Mouse (Mus musculus): ENCODE results near the gene Hfe2.

Gene Hfe2

DNA sequence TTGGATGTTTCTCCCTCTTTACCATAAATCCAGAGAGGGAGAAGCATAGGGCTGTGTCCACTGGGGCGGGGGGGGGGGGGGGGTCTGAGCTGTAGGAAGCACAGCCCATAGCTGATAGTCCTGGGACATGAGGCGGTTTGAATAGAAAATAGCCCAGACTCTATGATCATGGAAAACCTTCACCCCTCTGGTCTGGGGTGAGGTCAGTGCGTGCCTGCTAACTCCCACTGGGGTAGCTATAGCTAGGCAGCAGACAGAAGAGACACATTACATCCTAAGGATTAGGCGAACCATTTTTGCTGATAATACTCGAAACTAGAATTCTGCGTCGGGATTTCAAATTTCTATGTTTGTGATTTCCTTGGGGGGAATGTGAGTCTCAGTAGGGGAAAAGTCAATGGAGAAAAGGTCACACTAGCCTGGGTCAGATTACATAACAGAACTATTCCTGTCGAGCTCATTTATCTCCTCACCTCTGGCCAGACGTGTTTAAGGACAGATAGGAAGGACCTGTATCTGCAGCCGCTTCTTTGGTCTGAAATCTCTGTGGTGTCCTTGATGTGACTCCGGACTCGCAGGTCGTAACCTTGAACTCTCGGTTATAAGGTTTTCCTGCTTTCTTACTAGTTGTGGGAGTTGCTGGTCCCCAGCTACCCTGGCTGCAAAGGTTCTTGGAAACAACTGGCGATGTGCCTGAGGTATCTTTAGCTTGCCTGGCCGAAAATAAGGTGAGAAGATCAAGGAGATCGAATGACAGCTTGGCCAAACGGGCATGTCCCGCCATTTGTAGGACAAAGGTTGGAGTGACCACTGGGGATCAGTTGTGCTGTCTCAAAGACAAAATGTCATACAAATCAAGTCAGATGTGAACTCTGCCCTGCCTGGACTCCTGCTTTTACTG lies 48.9 kb downstream of the Hfe2 start:
- DNase-seq (ENCODE audit: low read depth, low spot score) = no peak

DNA sequence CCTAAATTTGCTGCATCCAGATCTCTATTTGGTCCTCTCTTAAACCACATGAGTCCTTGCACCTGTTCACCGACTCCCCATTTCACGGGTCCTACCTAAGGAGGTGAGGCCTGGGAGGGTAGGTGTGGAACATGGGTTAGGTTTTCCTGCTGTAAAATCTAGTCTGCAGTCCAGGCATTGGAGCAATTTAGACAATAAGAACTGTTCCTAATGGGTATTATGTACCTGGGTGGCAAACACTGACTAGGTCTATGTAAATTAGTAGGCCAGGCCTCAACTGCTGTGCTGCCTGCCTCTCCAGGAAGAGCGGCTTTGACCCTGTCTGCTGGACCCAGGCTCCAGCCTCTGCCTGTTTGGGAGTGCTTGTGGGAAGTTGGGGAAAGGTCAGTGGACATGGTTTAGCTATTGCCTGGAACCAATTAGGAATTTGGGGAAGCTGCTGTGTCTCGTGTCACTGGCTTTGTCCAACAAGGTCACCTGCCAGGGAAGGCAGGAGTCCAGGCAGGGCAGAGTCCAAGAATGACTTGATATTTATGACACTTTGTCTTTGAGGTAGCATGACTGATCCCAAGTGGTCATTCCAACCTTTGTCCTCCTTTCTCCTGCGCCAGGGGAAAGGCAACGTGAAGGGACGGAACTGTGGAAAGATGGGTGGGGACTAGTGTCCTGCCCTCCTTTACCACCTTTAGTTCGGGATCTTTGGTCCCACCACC lies 50.5 kb downstream of the Hfe2 start:
- DNase-seq (ENCODE audit: low read depth, low spot score) = no peak

DNA sequence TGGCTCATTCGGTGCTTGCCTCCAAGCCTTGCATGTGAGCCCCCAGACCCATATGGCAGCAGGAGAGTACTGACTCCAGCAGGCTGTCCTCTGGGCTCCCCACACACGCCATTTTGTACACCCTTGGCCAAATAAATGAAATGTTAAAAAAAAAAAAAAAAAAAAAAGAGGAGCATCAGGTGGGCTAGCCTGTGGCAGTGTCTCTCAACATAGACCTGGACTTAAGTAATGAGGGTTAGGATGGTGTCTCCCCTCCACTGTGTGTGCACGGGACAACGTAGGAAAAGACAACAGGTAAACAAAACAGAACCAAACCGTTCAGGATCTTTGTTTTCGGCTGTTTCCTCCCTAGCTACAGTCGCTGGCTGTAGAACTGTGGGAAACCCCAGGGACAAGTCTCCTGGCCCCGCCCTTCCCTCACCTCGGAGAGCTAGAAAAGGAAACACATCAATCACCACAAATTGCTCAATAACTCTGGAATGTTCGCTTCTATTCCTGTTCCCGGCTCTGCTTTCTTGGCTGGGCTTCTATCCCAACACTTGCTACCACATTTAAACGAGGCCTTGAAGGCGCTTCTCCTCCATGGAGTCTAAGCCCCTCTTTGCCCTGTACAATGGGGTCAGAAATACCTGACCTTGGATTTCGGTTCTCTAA lies 51.2 kb downstream of the Hfe2 start:
- peak; percentile 83 for DNase-seq (ENCODE audit: low read depth, low spot score)

DNA sequence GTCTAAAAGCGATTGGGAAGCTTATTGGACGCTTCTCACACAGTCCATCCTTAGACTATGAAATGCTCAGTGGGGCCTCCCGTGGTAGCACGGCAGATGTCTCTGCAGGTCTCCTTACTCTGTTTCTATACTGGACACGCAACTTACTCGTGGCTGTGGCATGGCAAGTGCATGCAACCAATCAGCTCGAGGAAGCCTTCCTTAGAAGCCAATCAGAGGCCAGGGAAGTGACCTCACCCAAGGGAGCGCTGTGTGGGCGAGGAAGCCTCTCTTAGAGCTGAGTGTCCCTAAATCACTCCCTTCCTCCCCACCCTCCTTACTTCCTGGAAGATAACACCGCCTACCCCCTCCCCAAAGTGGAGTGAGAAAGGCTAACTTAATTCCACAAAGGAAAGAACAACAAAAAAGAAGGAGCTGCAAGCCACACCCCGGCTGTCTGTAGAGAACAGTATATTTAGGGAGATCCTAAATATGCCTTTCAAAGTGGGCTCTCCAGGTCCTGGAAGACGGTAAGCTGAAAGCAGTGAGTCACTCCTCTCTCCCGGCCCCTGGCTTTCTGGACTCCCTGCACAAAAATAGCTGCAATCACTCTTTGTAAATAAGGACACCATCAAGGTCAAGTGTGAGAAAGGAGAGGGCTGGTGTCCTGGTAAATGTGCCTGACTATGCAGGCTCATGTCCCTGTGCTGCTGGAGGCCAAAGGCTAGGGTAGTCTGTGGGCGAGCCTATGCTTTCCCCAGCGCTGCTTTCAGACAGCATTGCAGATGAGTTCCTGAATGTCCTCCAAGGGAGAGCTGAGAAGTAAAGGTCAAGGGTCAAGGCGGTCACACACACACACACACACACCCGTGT lies 51.9 kb downstream of the Hfe2 start, which contains the start of gene Gm16253:
Gene Gm16253 (plus strand): TSS at position 295 of the 852 bp plus-strand sequence.
- DNase-seq (ENCODE audit: low read depth, low spot score) = peak; percentile 99

DNA sequence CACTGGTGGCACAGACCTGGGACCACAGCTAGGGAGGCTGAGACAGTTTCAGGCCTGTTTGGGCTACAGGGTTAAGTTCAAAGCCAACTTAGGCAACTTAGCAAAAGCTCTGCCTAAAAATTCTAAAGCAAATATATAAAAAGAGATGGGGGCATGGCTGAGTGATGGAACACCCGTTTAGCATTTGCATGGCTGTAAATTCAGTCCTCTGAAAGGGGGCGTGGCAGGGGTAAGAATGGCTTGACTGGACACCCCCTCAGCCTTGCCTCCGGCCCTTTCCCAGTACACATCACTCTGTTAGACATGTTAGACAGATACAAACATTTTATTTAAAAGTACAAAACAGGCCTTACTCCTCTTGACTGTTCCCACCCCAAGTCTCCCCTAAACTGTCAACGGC lies 52.6 kb downstream of the Hfe2 start:
- peak; percentile 80 for DNase-seq (ENCODE audit: low read depth, low spot score)
